Comparison of ENCODE assay signal across 25 mouse cellular contexts in the genomic region with DNA sequence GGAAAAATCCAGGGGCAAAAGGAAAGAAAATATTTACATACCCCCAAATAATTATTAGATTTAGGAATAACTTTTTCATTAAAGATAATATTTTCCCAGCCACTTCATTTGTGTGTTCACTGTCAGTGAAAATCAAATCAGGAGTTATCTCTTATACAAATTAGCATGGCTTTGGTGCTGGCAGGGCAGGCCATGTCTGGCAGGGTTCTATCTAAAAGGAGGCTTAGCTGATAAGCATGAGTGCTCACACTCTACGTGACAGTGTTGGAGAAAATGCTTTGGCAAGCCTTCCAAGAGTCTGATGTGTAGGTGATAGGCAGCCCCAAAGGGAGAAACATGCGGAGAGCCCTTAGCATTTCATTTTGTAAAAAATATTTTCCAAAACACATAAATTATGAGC.
DNase-seq lines count a peak whose midpoint lies in the region; ATAC-seq and TF ChIP-seq lines count a peak whose summit lies in the region.
"Had no signal": no experiment of that assay in that cellular context is flagged by ENCODE, and none has a peak within 500 bp of the region (broad histone marks: within the 10 kb centered on the region; RNA-seq: fewer than 3 reads in every experiment).

No protein-coding gene starts in this region.

- 21% methylated on average over 2 of the region's 2 CpGs for WGBS in heart, embryonic 16.5 days
- 18% methylated on average over 2 of the region's 2 CpGs for WGBS in heart, embryonic 10.5 days
- 15% methylated on average over 2 of the region's 2 CpGs for WGBS in lung, embryonic 16.5 days

- no peak overlapping the region for H3K9ac ChIP-seq in heart, embryonic 16.5 days (ENCODE audit: low read length)
- no peak overlapping the region for H3K9ac ChIP-seq in lung, embryonic 16.5 days (ENCODE audit: low read length)
- no peak overlapping the region for H3K9ac ChIP-seq in MEL (ENCODE audit: control insufficient read depth, low read depth, low read length, poor library complexity, severe bottlenecking)
- H3K9ac ChIP-seq: embryonic facial prominence, embryonic 12.5 days; hindbrain, embryonic 14.5 days; kidney, embryonic 15.5 days; limb, embryonic 13.5 days had no signal

- ATAC-seq in heart, embryonic 16.5 days (replicated peaks; ENCODE audit: extremely low read depth, insufficient read depth, low FRiP score): peak; percentile 63; the same call in 1 of the 2 replicates
- ATAC-seq in lung, embryonic 16.5 days (ENCODE audit: low read depth): peak; percentile 62; the same call in 1 of the 2 replicates
- ATAC-seq: forebrain, embryonic 14.5 days; inflammation-experienced regulatory T-cells, adult 6 months; Patski had no signal

- no peak for TF ChIP-seq EP300 in MEL (IDR thresholded peaks at IDR 0.05; ENCODE audit: low read depth in 1 of 2, low read length in 2 of 2)

- no peaks in the 10 kb centered on the region for H3K9me3 ChIP-seq in heart, embryonic 16.5 days (replicated peaks; ENCODE audit: control insufficient read depth, low read length)
- no peaks in the 10 kb centered on the region for H3K9me3 ChIP-seq in heart, embryonic 10.5 days
- no peaks in the 10 kb centered on the region for H3K9me3 ChIP-seq in lung, embryonic 16.5 days (ENCODE audit: control insufficient read depth, low read length)
- H3K9me3 ChIP-seq in MEL (replicated peaks; ENCODE audit: insufficient read depth, low read length): no peaks in the 10 kb centered on the region
- H3K9me3 ChIP-seq: embryonic facial prominence, embryonic 12.5 days; G1E; kidney, embryonic 15.5 days; limb, embryonic 13.5 days had no signal

- TF ChIP-seq CTCF in MEL (IDR thresholded peaks at IDR 0.05 in 2 of 3, conservative IDR thresholded peaks at IDR 0.05 in 1 of 3; ENCODE audit: control insufficient read depth in 1 of 3, insufficient read depth in 1 of 3, low read depth in 2 of 3, low read length in 3 of 3, poor library complexity in 1 of 3, severe bottlenecking in 1 of 3): no peak

- H3K79me2 ChIP-seq in MEL (ENCODE audit: control insufficient read depth, insufficient read depth, low read length, poor library complexity): no peaks in the 10 kb centered on the region

- no peak overlapping the region for H3K27ac ChIP-seq in heart, embryonic 16.5 days (ENCODE audit: low read length)
- H3K27ac ChIP-seq in heart, embryonic 10.5 days: no peak overlapping the region; the same call in 1 of the 2 replicates
- H3K27ac ChIP-seq in lung, embryonic 16.5 days (ENCODE audit: low read length): no peak overlapping the region
- H3K27ac ChIP-seq in MEL (ENCODE audit: control insufficient read depth, low read depth, low read length): no peak overlapping the region
- H3K27ac ChIP-seq: embryonic facial prominence, embryonic 12.5 days; hindbrain, embryonic 14.5 days; kidney, embryonic 15.5 days; limb, embryonic 13.5 days; macrophage had no signal

- no peaks in the 10 kb centered on the region for H3K36me3 ChIP-seq in heart, embryonic 16.5 days (ENCODE audit: control insufficient read depth, insufficient read depth)
- no peaks in the 10 kb centered on the region for H3K36me3 ChIP-seq in heart, embryonic 10.5 days
- H3K36me3 ChIP-seq in lung, embryonic 16.5 days (ENCODE audit: control insufficient read depth, insufficient read depth, low read length): no peaks in the 10 kb centered on the region
- H3K36me3 ChIP-seq in MEL (ENCODE audit: control insufficient read depth in 1 of 2, insufficient read depth in 2 of 2, low read length in 2 of 2): no peaks in the 10 kb centered on the region
- H3K36me3 ChIP-seq: embryonic facial prominence, embryonic 12.5 days; G1E; kidney, embryonic 15.5 days; limb, embryonic 13.5 days had no signal

- TF ChIP-seq POLR2A in MEL (IDR thresholded peaks at IDR 0.05; ENCODE audit: control insufficient read depth in 1 of 2, insufficient read depth in 1 of 2, low read depth in 1 of 2, low read length in 2 of 2, poor library complexity in 1 of 2): no peak

- TF ChIP-seq RAD21 in MEL (IDR thresholded peaks at IDR 0.05; ENCODE audit: low read depth, low read length): no peak

- no peaks in the 10 kb centered on the region for H3K27me3 ChIP-seq in heart, embryonic 16.5 days (ENCODE audit: control insufficient read depth, insufficient read depth, low read length)
- H3K27me3 ChIP-seq in heart, embryonic 10.5 days (ENCODE audit: insufficient read depth, poor library complexity, severe bottlenecking): no peaks in the 10 kb centered on the region
- H3K27me3 ChIP-seq in lung, embryonic 16.5 days (ENCODE audit: control insufficient read depth, insufficient read depth, low read depth, low read length): no peaks in the 10 kb centered on the region
- no peaks in the 10 kb centered on the region for H3K27me3 ChIP-seq in MEL (ENCODE audit: control insufficient read depth in 1 of 2, insufficient read depth in 2 of 2, low read length in 2 of 2)
- H3K27me3 ChIP-seq: embryonic facial prominence, embryonic 12.5 days; kidney, embryonic 15.5 days; limb, embryonic 13.5 days; Patski had no signal

- H3K4me3 ChIP-seq in heart, embryonic 16.5 days (ENCODE audit: low read length): no peak overlapping the region
- no peak overlapping the region for H3K4me3 ChIP-seq in heart, embryonic 10.5 days
- H3K4me3 ChIP-seq in lung, embryonic 16.5 days (ENCODE audit: low read length): no peak overlapping the region
- no peak overlapping the region for H3K4me3 ChIP-seq in MEL (ENCODE audit: control insufficient read depth in 1 of 2, insufficient read depth in 1 of 2, low read depth in 2 of 2, low read length in 2 of 2)
- H3K4me3 ChIP-seq: embryonic facial prominence, embryonic 12.5 days; kidney, embryonic 15.5 days; limb, embryonic 13.5 days had no signal

- H3K4me2 ChIP-seq in heart, embryonic 16.5 days (ENCODE audit: low read depth, low read length): no peak overlapping the region
- no peak overlapping the region for H3K4me2 ChIP-seq in lung, embryonic 16.5 days (ENCODE audit: low read depth, low read length)
- H3K4me2 ChIP-seq: embryonic facial prominence, embryonic 12.5 days; hindbrain, embryonic 14.5 days; kidney, embryonic 15.5 days; limb, embryonic 13.5 days; liver, embryonic 11.5 days had no signal

- peaks cover 7% of the 10 kb centered on the region for H3K4me1 ChIP-seq in heart, embryonic 16.5 days (ENCODE audit: control insufficient read depth, insufficient read depth, low read length)
- peaks cover 10% of the 10 kb centered on the region; the same call in 1 of the 2 replicates for H3K4me1 ChIP-seq in heart, embryonic 10.5 days
- 0 out of 2 replicates have a peak, but pooled peaks cover 2% of the 10 kb centered on the region for H3K4me1 ChIP-seq in lung, embryonic 16.5 days (replicated peaks; ENCODE audit: control insufficient read depth, insufficient read depth, low read length)
- no peaks in the 10 kb centered on the region for H3K4me1 ChIP-seq in MEL (ENCODE audit: control insufficient read depth in 1 of 2, insufficient read depth in 2 of 2, low read length in 2 of 2)
- H3K4me1 ChIP-seq: embryonic facial prominence, embryonic 12.5 days; kidney, embryonic 15.5 days; limb, embryonic 13.5 days had no signal

- DNase-seq in cerebellum, postnatal 14 days: peak; percentile 42 to 67
- DNase-seq in cerebellum, adult 9-10 months: no peak
- DNase-seq in heart, embryonic 10.5 days (ENCODE audit: low spot score): no peak
- DNase-seq in lung, postnatal 25 days (ENCODE audit: low spot score): no peak
- DNase-seq in MEL (ENCODE audit: low read depth, low spot score): peak; percentile 1
- DNase-seq: adrenal gland, postnatal 10 days; cerebellum, adult 11 months; cerebellum, adult 9-11 months; gastrocnemius, postnatal 14 days; kidney, adult 11 months; kidney, postnatal 25 days; thymus, adult 2 months; thymus, postnatal 36 days had no signal

TF ChIP-seq in MEL, 35 proteins besides CTCF, POLR2A, EP300 and RAD21:
- no peak for TF ChIP-seq CHD1 (IDR thresholded peaks at IDR 0.05; ENCODE audit: low read depth, low read length)
- no peak for TF ChIP-seq MAFK (IDR thresholded peaks at IDR 0.05; ENCODE audit: borderline replicate concordance, low read depth, low read length)
- no peak for TF ChIP-seq MAX (IDR thresholded peaks at IDR 0.05; ENCODE audit: low read length)
- TF ChIP-seq NRF1 (IDR thresholded peaks at IDR 0.05; ENCODE audit: insufficient read depth, low read depth, low read length, poor library complexity, severe bottlenecking): no peak
- no peak for TF ChIP-seq POLR2AphosphoS5 (IDR thresholded peaks at IDR 0.05; ENCODE audit: borderline replicate concordance, low read depth, low read length)
- no peak for TF ChIP-seq MEF2A (IDR thresholded peaks at IDR 0.05; ENCODE audit: extremely low read depth, insufficient replicate concordance, low read depth, low read length, poor library complexity, severe bottlenecking)
- no peak for TF ChIP-seq CHD2 (IDR thresholded peaks at IDR 0.05; ENCODE audit: low read length)
- TF ChIP-seq USF1 (IDR thresholded peaks at IDR 0.05; ENCODE audit: low read depth, low read length): no peak
- TF ChIP-seq GATA1 (IDR thresholded peaks at IDR 0.05; ENCODE audit: low read depth, low read length): no peak
- TF ChIP-seq BHLHE40 (IDR thresholded peaks at IDR 0.05; ENCODE audit: borderline replicate concordance, low read depth, low read length): no peak
- TF ChIP-seq RCOR1 (IDR thresholded peaks at IDR 0.05; ENCODE audit: low read depth, low read length): no peak
- no peak for TF ChIP-seq POLR2AphosphoS2 (IDR thresholded peaks at IDR 0.05; ENCODE audit: low read length)
- TF ChIP-seq ZC3H11A (IDR thresholded peaks at IDR 0.05; ENCODE audit: low read depth, low read length): no peak
- no peak for TF ChIP-seq ZKSCAN1 (IDR thresholded peaks at IDR 0.05; ENCODE audit: low read depth, low read length)
- TF ChIP-seq HCFC1 (IDR thresholded peaks at IDR 0.05; ENCODE audit: low read depth, low read length): no peak
- no peak for TF ChIP-seq SIN3A (IDR thresholded peaks at IDR 0.05; ENCODE audit: low read length)
- no peak for TF ChIP-seq MAZ (IDR thresholded peaks at IDR 0.05; ENCODE audit: low read depth, low read length)
- no peak for TF ChIP-seq NELFE (IDR thresholded peaks at IDR 0.05; ENCODE audit: low read depth, low read length)

Comparison
In these comparisons a context has a peak if more than half of its experiments do, and no peak if none do; other contexts are left out.
1. DNase-seq: peak in cerebellum, postnatal 14 days (2 of 2) and MEL (single experiment); none in cerebellum, adult 9-10 months (single experiment), heart, embryonic 10.5 days (single experiment) and lung, postnatal 25 days (single experiment).